ENCODE assay signal across 30 mouse cellular contexts in the genomic region with DNA sequence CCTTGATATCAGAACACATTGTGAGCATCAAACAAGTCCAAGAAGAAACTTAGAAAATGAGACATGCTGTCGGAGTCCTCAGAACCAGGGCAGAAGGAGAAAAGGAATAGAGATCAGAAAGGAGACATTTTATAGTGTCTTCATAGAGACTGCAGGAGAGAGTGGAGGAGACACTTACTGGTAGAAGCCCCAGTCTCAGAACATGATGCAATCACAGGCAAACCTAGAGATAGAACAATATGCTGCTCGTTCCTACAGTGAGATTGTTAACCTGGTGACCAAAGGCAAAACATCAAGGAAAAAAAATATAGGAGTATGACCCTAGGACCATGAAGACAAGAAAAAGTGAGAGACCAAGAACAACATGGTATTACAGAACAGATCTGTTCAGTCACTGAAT.
"Had no signal": no experiment of that assay in that cellular context is flagged by ENCODE, and none has a peak within 500 bp of the region (broad histone marks: within the 10 kb centered on the region; RNA-seq: fewer than 3 reads in every experiment).

No protein-coding gene starts in this region.

- DNase-seq: heart, postnatal 10 days; heart, postnatal 14 days; heart, postnatal 36 days; heart, postnatal 4 days; kidney, adult 11 months; kidney, adult 18-20 months; kidney, adult 2 months; kidney, adult 8-10 months; kidney, adult 9 months; kidney, postnatal 10 days; kidney, postnatal 14 days; kidney, postnatal 25 days; kidney, postnatal 36 days; kidney, postnatal 4 days; layer of hippocampus, adult 9-11 months; layer of hippocampus, postnatal 36 days had no signal

- H3K4me2 ChIP-seq: heart, embryonic 11.5 days; heart, embryonic 12.5 days; heart, embryonic 13.5 days; heart, embryonic 15.5 days; hindbrain, embryonic 12.5 days; hindbrain, embryonic 13.5 days; hindbrain, embryonic 14.5 days; hindbrain, embryonic 15.5 days; intestine, embryonic 15.5 days; kidney, embryonic 15.5 days had no signal

- H3K27me3 ChIP-seq: heart, embryonic 12.5 days; heart, embryonic 13.5 days; heart, embryonic 15.5 days; hindbrain, embryonic 12.5 days; hindbrain, embryonic 13.5 days; hindbrain, embryonic 15.5 days; intestine, embryonic 15.5 days; kidney, embryonic 15.5 days had no signal

- H3K36me3 ChIP-seq: heart, embryonic 10.5 days; heart, embryonic 12.5 days; heart, embryonic 13.5 days; heart, embryonic 15.5 days; hindbrain, embryonic 10.5 days; hindbrain, embryonic 12.5 days; hindbrain, embryonic 13.5 days; hindbrain, embryonic 15.5 days; intestine, embryonic 15.5 days; kidney, embryonic 15.5 days had no signal

- H3K4me3 ChIP-seq: heart, embryonic 10.5 days; heart, embryonic 12.5 days; heart, embryonic 13.5 days; heart, embryonic 15.5 days; hindbrain, embryonic 10.5 days; hindbrain, embryonic 12.5 days; hindbrain, embryonic 13.5 days; hindbrain, embryonic 15.5 days; intestine, embryonic 15.5 days; kidney, embryonic 15.5 days; layer of hippocampus, adult 2 months; left cerebral cortex, adult 2 months had no signal
